Mouse (Mus musculus): ENCODE results near the gene Gapdhs. TPM values are rescaled to one million over a fixed set of nuclear protein-coding genes. Genes with fewer than 3 reads are reported as not detected.

Gene Gapdhs
- polyA plus RNA-seq, 1 experiment from 2014 or later: 0.45 TPM

- H3K9me3 ChIP-seq (ENCODE audit: low read length): no peaks in the 10 kb centered on the region
- no peak for ATAC-seq (ENCODE audit: low FRiP score, low TSS enrichment)
- H3K27me3 ChIP-seq (ENCODE audit: insufficient read depth, low read length): no peaks in the 10 kb centered on the region
- peaks cover 5% of the 10 kb centered on the region for H3K4me1 ChIP-seq (ENCODE audit: insufficient read depth, low read length)
- peaks cover 12% of the 10 kb centered on the region for H3K36me3 ChIP-seq (ENCODE audit: insufficient read depth, low read length)
- no peak overlapping the region for H3K9ac ChIP-seq (replicated peaks; ENCODE audit: low read length)
- no peak overlapping the region for H3K4me2 ChIP-seq (replicated peaks; ENCODE audit: low read depth, low read length)
- WGBS: 76% methylated on average over 6 of the region's 6 CpGs
- H3K4me3 ChIP-seq (ENCODE audit: low read length): no peak overlapping the region
- no peak overlapping the region for H3K27ac ChIP-seq (ENCODE audit: low read length)
Measured at GRCm38 (mm10) chr7:30723274-30723953, 20.1 kb downstream of the Gapdhs start.

- Histone ChIP-seq H3K9ac (replicated peaks; ENCODE audit: low read length) (no peak overlapping the region), H3K4me1 (ENCODE audit: insufficient read depth, low read length) (peaks cover 12% of the 10 kb centered on the region), H3K27ac (ENCODE audit: low read length) (no peak overlapping the region), H3K27me3 (ENCODE audit: insufficient read depth, low read length) (peaks cover 15% of the 10 kb centered on the region), H3K4me3 (ENCODE audit: low read length) (no peak overlapping the region), H3K36me3 (ENCODE audit: insufficient read depth, low read length) (no peaks in the 10 kb centered on the region; the same call in 1 of the 2 replicates), H3K9me3 (ENCODE audit: low read length) (no peaks in the 10 kb centered on the region), H3K4me2 (replicated peaks; ENCODE audit: low read depth, low read length) (no peak overlapping the region)
- ATAC-seq (ENCODE audit: low FRiP score, low TSS enrichment): no peak
- 87% methylated on average over 7 of the region's 7 CpGs for WGBS
Measured at GRCm38 (mm10) chr7:30721286-30721685, 22.2 kb downstream of the Gapdhs start.

GRCm38 (mm10) chr7:30719669-30720068 lies 23.8 kb downstream of the Gapdhs start:
- no peak for ATAC-seq (ENCODE audit: low FRiP score, low TSS enrichment)
- 97% methylated on average over 5 of the region's 5 CpGs for WGBS
- Histone ChIP-seq H3K4me3 (ENCODE audit: low read length) (no peak overlapping the region), H3K27ac (ENCODE audit: low read length) (no peak overlapping the region), H3K4me2 (replicated peaks; ENCODE audit: low read depth, low read length) (no peak overlapping the region), H3K4me1 (ENCODE audit: insufficient read depth, low read length) (peaks cover 12% of the 10 kb centered on the region), H3K9me3 (ENCODE audit: low read length) (no peaks in the 10 kb centered on the region), H3K36me3 (ENCODE audit: insufficient read depth, low read length) (no peaks in the 10 kb centered on the region), H3K27me3 (ENCODE audit: insufficient read depth, low read length) (peaks cover 31% of the 10 kb centered on the region), H3K9ac (replicated peaks; ENCODE audit: low read length) (no peak overlapping the region)

GRCm38 (mm10) chr7:30717716-30718046 lies 25.8 kb downstream of the Gapdhs start:
- Histone ChIP-seq H3K4me2 (replicated peaks; ENCODE audit: low read depth, low read length) (peak overlapping the region; percentile 75), H3K4me3 (ENCODE audit: low read length) (peak overlapping the region; percentile 47), H3K4me1 (ENCODE audit: insufficient read depth, low read length) (peaks cover 12% of the 10 kb centered on the region), H3K9ac (replicated peaks; ENCODE audit: low read length) (peak overlapping the region; percentile 36; the same call in 1 of the 2 replicates), H3K36me3 (ENCODE audit: insufficient read depth, low read length) (no peaks in the 10 kb centered on the region), H3K9me3 (ENCODE audit: low read length) (no peaks in the 10 kb centered on the region), H3K27ac (ENCODE audit: low read length) (no peak overlapping the region), H3K27me3 (ENCODE audit: insufficient read depth, low read length) (peaks cover 31% of the 10 kb centered on the region)
- ATAC-seq (ENCODE audit: low FRiP score, low TSS enrichment): no peak
- 10% methylated on average over 14 of the region's 14 CpGs for WGBS

GRCm38 (mm10) chr7:30717006-30717715 lies 26.3 kb downstream of the Gapdhs start:
- peaks cover 31% of the 10 kb centered on the region for H3K27me3 ChIP-seq (ENCODE audit: insufficient read depth, low read length)

GRCm38 (mm10) chr7:30711942-30712341 lies 31.5 kb downstream of the Gapdhs start, which contains the start of gene Atp4a:
Gene Atp4a, plus strand, starts transcription at chr7:30712209.
- WGBS: 78% methylated on average over 3 of the region's 3 CpGs
- Histone ChIP-seq H3K4me1 (ENCODE audit: insufficient read depth, low read length) (peaks cover 1% of the 10 kb centered on the region; the same call in 1 of the 2 replicates), H3K9ac (replicated peaks; ENCODE audit: low read length) (no peak within 1 kb of the TSS), H3K9me3 (ENCODE audit: low read length) (no peaks in the 10 kb centered on the region), H3K27ac (ENCODE audit: low read length) (no peak within 1 kb of the TSS), H3K4me2 (replicated peaks; ENCODE audit: low read depth, low read length) (no peak within 1 kb of the TSS), H3K36me3 (ENCODE audit: insufficient read depth, low read length) (no peaks in the 10 kb centered on the region), H3K27me3 (ENCODE audit: insufficient read depth, low read length) (peaks cover 22% of the 10 kb centered on the region), H3K4me3 (ENCODE audit: low read length) (no peak within 1 kb of the TSS)
- ATAC-seq (ENCODE audit: low FRiP score, low TSS enrichment): no peak

More at GRCm38 (mm10) chr7:30717006-30717715, 26.3 kb downstream of the Gapdhs start:
- peak overlapping the region; percentile 41; the same call in 1 of the 2 replicates for H3K9ac ChIP-seq (replicated peaks; ENCODE audit: low read length)
- 1% methylated on average over 43 of the region's 43 CpGs for WGBS
- no peaks in the 10 kb centered on the region for H3K9me3 ChIP-seq (ENCODE audit: low read length)
- H3K27ac ChIP-seq (ENCODE audit: low read length): no peak overlapping the region
- H3K4me3 ChIP-seq (ENCODE audit: low read length): peak overlapping the region; percentile 47
- peaks cover 12% of the 10 kb centered on the region for H3K4me1 ChIP-seq (ENCODE audit: insufficient read depth, low read length)
- ATAC-seq (ENCODE audit: low FRiP score, low TSS enrichment): peak; percentile 94
- peak overlapping the region; percentile 75 for H3K4me2 ChIP-seq (replicated peaks; ENCODE audit: low read depth, low read length)
- H3K36me3 ChIP-seq (ENCODE audit: insufficient read depth, low read length): no peaks in the 10 kb centered on the region

- no peak overlapping the region for H3K4me2 ChIP-seq (replicated peaks; ENCODE audit: low read depth, low read length)
- H3K9me3 ChIP-seq (ENCODE audit: low read length): no peaks in the 10 kb centered on the region
- no peaks in the 10 kb centered on the region for H3K36me3 ChIP-seq (ENCODE audit: insufficient read depth, low read length)
- H3K4me3 ChIP-seq (ENCODE audit: low read length): no peak overlapping the region
- H3K27me3 ChIP-seq (ENCODE audit: insufficient read depth, low read length): no peaks in the 10 kb centered on the region
- H3K9ac ChIP-seq (replicated peaks; ENCODE audit: low read length): no peak overlapping the region
- no peaks in the 10 kb centered on the region for H3K4me1 ChIP-seq (ENCODE audit: insufficient read depth, low read length)
- ATAC-seq (ENCODE audit: low FRiP score, low TSS enrichment): no peak
- WGBS: 88% methylated on average over 1 of the region's 1 CpGs
- H3K27ac ChIP-seq (ENCODE audit: low read length): no peak overlapping the region
Measured at GRCm38 (mm10) chr7:30707441-30707840, 36.0 kb downstream of the Gapdhs start.

GRCm38 (mm10) chr7:30706214-30706882 lies 37.1 kb downstream of the Gapdhs start:
- Histone ChIP-seq H3K36me3 (ENCODE audit: insufficient read depth, low read length) (no peaks in the 10 kb centered on the region), H3K9me3 (ENCODE audit: low read length) (no peaks in the 10 kb centered on the region), H3K4me3 (ENCODE audit: low read length) (no peak overlapping the region), H3K4me1 (ENCODE audit: insufficient read depth, low read length) (no peaks in the 10 kb centered on the region), H3K4me2 (replicated peaks; ENCODE audit: low read depth, low read length) (no peak overlapping the region), H3K27ac (ENCODE audit: low read length) (no peak overlapping the region), H3K9ac (replicated peaks; ENCODE audit: low read length) (no peak overlapping the region), H3K27me3 (ENCODE audit: insufficient read depth, low read length) (no peaks in the 10 kb centered on the region)
- no peak for ATAC-seq (ENCODE audit: low FRiP score, low TSS enrichment)
- 74% methylated on average over 8 of the region's 8 CpGs for WGBS

GRCm38 (mm10) chr7:30698589-30698988 lies 44.9 kb downstream of the Gapdhs start, which contains the start of gene 2200002J24Rik:
Gene 2200002J24Rik, plus strand, starts transcription at chr7:30698926.
- Histone ChIP-seq H3K9me3 (ENCODE audit: low read length) (no peaks in the 10 kb centered on the region), H3K36me3 (ENCODE audit: insufficient read depth, low read length) (no peaks in the 10 kb centered on the region), H3K27me3 (ENCODE audit: insufficient read depth, low read length) (no peaks in the 10 kb centered on the region), H3K4me3 (ENCODE audit: low read length) (no peak within 1 kb of the TSS), H3K9ac (replicated peaks; ENCODE audit: low read length) (no peak within 1 kb of the TSS), H3K4me1 (ENCODE audit: insufficient read depth, low read length) (no peaks in the 10 kb centered on the region), H3K27ac (ENCODE audit: low read length) (no peak within 1 kb of the TSS), H3K4me2 (replicated peaks; ENCODE audit: low read depth, low read length) (no peak within 1 kb of the TSS)
- 41% methylated on average over 9 of the region's 9 CpGs for WGBS
- no peak for ATAC-seq (ENCODE audit: low FRiP score, low TSS enrichment)

Data from kidney, embryonic 16.5 days (tissue).